Mouse (Mus musculus): ENCODE measurements around the gene Zmynd15. TPM values are rescaled to one million over a fixed set of nuclear protein-coding genes. Genes with fewer than 3 reads are reported as not detected.

The Zmynd15 gene
- polyA plus RNA-seq, 1 experiment: 8.7 TPM

DNA sequence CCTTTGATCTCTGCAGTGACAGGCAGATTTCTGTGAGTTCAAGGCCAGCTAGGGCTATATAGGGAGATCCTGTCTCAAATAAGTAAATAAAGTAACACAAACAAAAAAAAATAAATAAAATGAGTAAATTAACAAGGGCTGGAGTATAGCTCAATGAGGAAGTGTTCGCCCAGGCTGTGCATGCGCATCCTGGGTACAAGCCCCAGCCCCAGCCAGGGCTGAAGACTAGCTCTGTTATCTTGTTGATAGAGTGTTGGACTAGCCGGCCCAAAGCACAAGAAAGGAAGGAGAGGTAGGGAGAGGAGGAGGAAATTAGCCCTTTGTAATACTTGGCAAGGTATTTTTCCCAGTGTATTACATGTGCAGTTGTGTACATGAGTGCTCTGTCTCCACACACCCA is 15.3 kb upstream of the Zmynd15 start:
- Histone ChIP-seq H3K4me1 (ENCODE audit: control insufficient read depth, insufficient read depth, low read length) (peaks cover 2% of the 10 kb centered on the region; the same call in 1 of the 2 replicates), H3K4me3 (replicated peaks; ENCODE audit: extremely low read depth, low read depth, low read length) (no peak overlapping the region)
- WGBS: 61% methylated on average over 3 of the region's 3 CpGs
- no peak for TF ChIP-seq CTCF (IDR thresholded peaks at IDR 0.05; ENCODE audit: insufficient read depth, low read length)
- TF ChIP-seq POLR2A (IDR thresholded peaks at IDR 0.05; ENCODE audit: borderline replicate concordance, extremely low read depth, low read depth, low read length): no peak
- DNase-seq: no peak

DNA sequence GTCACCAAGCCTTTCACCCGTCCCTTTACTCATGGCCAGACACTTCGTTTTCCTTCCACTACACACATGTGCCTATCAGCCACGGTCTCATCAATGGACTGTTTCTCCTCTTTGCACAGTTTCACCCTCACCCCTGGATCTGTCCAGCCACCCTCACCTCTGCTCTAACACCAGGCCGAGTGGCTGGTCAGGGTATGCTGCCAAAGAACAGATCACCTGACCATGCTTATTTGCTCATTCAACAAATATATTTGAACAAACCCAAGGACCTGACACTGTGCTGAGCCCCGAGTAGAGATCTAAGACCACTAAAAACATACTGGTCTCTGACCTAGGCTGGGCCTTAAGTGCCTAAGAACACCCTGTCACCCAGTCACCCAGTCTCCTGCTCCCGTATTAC is 14.6 kb upstream of the Zmynd15 start:
- no peak for DNase-seq

DNA sequence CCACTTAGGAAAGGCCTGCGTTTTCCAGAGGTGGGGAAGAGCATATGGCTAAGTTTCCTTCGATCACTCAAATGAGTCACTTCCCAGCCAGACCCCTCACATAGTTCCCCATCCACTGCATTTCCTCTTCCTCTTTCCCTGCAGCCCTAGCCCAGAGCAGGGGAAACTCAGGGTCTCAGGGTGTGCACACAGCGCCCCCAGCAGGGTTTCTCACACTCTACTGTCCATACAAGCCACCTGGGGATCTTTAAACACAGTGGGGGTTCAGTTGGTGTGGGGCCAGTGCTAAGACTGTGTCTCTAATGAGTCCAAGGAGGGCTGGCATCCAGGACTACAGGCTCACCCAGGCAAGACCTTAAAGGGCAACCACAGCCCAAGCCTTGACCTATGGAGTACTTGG is 12.5 kb upstream of the Zmynd15 start:
- Histone ChIP-seq H3K4me3 (replicated peaks; ENCODE audit: extremely low read depth, low read depth, low read length) (no peak overlapping the region), H3K4me1 (ENCODE audit: control insufficient read depth, insufficient read depth, low read length) (0 out of 2 replicates have a peak, but pooled peaks cover 2% of the 10 kb centered on the region)
- no peak for DNase-seq
- no peak for TF ChIP-seq CTCF (IDR thresholded peaks at IDR 0.05; ENCODE audit: insufficient read depth, low read length)
- no peak for TF ChIP-seq POLR2A (IDR thresholded peaks at IDR 0.05; ENCODE audit: borderline replicate concordance, extremely low read depth, low read depth, low read length)
- 29% methylated on average over 3 of the region's 3 CpGs for WGBS

More for the DNA sequence above, 14.6 kb upstream of the Zmynd15 start:
- no peak for TF ChIP-seq CTCF (IDR thresholded peaks at IDR 0.05; ENCODE audit: insufficient read depth, low read length)
- TF ChIP-seq POLR2A (IDR thresholded peaks at IDR 0.05; ENCODE audit: borderline replicate concordance, extremely low read depth, low read depth, low read length): no peak
- 60% methylated on average over 6 of the region's 6 CpGs for WGBS
- Histone ChIP-seq H3K4me1 (ENCODE audit: control insufficient read depth, insufficient read depth, low read length) (peaks cover 2% of the 10 kb centered on the region; the same call in 1 of the 2 replicates), H3K4me3 (replicated peaks; ENCODE audit: extremely low read depth, low read depth, low read length) (no peak overlapping the region)

DNA sequence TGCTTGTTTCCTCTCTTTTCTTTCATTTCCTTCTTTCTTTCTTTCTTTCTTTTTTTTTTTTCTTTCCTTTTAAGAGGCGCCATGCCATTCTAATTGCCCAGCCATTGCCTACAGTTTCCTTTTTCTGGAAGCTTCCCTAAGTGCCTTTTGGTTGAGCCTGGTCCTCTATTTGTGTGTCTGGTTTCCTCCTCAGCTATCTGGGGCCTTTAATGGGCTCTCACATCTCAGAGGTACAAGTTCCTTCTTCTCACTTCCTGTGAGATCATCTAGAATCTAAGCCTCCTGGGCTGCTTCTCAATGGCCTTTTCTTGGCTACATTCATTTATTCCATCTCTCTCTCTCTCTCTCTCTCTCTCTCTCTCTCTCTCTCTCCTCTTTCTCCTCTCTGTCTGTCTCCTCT is 11.9 kb upstream of the Zmynd15 start:
- Histone ChIP-seq H3K4me1 (ENCODE audit: control insufficient read depth, insufficient read depth, low read length) (0 out of 2 replicates have a peak, but pooled peaks cover 2% of the 10 kb centered on the region), H3K4me3 (replicated peaks; ENCODE audit: extremely low read depth, low read depth, low read length) (no peak overlapping the region)
- TF ChIP-seq POLR2A (IDR thresholded peaks at IDR 0.05; ENCODE audit: borderline replicate concordance, extremely low read depth, low read depth, low read length) (no peak), CTCF (IDR thresholded peaks at IDR 0.05; ENCODE audit: insufficient read depth, low read length) (no peak)
- WGBS: 61% methylated on average over 1 of the region's 1 CpGs
- no peak for DNase-seq

DNA sequence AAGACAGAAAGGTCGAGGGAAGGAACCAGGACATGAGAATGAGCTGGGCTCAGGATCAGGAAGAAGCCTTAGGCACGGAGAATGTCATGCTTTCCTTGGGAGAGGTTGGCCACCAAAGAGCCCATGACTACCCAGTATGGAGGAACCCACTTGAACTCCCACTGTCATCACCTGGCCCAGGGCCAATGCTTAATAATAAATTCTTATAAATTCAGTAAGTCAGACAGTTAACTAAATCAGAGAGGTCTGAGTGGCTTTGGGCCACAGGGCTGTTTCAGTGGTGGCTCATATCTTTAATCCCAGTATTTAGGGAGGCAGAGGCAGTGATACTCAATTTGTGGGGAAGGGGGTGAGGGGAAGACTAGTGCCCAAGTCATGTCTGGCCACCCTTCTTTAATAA is 8.3 kb upstream of the Zmynd15 start:
- no peaks in the 10 kb centered on the region for H3K4me1 ChIP-seq (ENCODE audit: control insufficient read depth, insufficient read depth, low read length)
- 79% methylated on average over 2 of the region's 2 CpGs for WGBS
- TF ChIP-seq CTCF (IDR thresholded peaks at IDR 0.05; ENCODE audit: insufficient read depth, low read length) (no peak), POLR2A (IDR thresholded peaks at IDR 0.05; ENCODE audit: borderline replicate concordance, extremely low read depth, low read depth, low read length) (no peak)
- no peak for DNase-seq
- H3K4me3 ChIP-seq (replicated peaks; ENCODE audit: extremely low read depth, low read depth, low read length): no peak overlapping the region

DNA sequence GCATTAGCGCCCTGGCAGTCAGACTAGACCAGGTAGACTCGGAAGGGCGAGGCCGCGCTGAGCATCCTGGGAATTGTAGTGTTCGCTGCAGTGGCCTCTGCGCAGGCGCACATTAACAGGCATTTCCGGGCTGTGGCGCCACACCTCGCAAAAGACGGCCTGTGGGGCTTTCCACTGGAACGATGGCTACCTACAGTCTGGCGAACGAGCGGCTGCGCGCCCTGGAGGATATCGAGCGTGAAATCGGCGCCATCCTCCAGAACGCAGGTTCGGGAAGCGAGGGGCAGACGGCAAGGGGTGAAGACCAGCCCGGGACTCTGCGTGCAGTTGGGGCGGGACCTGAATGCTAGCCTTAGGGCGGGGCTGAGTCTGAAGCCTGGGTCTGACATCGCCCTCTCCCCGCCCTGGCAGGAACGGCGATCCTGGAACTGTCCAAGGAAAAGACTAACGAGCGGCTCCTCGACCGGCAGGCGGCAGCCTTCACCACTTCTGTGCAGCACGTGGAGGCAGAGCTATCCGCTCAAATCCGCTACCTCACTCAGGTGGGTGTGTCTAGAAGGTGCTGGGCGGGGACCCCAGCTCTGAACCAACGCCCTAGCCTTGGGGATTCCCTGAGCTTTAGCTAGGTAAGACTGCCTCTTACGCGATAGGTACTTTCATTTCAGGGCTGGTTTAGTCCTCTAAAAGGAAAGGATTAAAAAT is 7.3 kb upstream of the Zmynd15 start, which contains the start of gene Med11:
Med11 (plus strand) TSS at position 123 of the 702 bp plus-strand sequence.
- under 1% methylated on average over 46 of the region's 46 CpGs for WGBS
- TF ChIP-seq CTCF (IDR thresholded peaks at IDR 0.05; ENCODE audit: insufficient read depth, low read length) (peak; percentile 83), POLR2A (IDR thresholded peaks at IDR 0.05; ENCODE audit: borderline replicate concordance, extremely low read depth, low read depth, low read length) (peak; percentile 88; the same call in 1 of the 2 replicates)
- Histone ChIP-seq H3K4me3 (replicated peaks; ENCODE audit: extremely low read depth, low read depth, low read length) (peak within 1 kb of the TSS; percentile 87), H3K4me1 (ENCODE audit: control insufficient read depth, insufficient read depth, low read length) (no peaks in the 10 kb centered on the region)
- peak; percentile 97 for DNase-seq

DNA sequence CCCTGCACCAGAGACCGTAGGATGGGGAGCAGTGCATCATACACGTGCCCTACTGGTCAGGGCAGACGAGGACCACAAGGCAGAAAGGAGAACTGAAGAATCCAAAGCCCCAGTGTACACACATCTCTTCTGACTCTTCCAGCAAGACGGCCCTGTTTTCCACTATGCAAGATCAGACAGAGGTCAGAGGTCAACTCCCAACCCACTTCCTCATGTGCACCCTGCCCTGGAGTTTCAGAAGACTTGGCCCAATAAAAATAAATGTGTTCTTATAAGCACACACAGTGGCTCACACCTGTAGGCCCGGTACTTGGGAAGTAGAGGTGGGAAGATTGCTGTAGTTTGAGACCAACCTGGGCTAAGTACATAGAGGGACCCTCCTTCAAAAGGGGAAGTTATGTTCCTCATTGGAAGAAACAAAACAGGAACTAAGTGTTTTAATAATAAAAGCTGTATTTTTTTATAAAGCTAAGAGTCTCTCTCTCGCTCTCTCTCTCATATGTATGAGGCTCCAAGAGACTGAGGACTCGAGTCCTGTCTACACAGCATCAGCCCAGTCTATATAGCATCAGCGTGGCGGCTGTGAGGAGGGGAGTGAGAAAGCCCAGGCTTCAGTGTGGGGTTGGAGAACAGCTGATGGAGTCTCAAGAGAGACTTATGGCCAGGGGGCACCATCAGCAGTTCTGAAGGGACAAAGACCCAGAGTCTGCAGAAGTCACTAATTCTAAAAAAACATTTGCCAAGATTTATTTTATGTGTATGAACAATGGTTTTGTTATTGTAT is 5.8 kb upstream of the Zmynd15 start:
- DNase-seq: no peak
- TF ChIP-seq POLR2A (IDR thresholded peaks at IDR 0.05; ENCODE audit: borderline replicate concordance, extremely low read depth, low read depth, low read length) (no peak), CTCF (IDR thresholded peaks at IDR 0.05; ENCODE audit: insufficient read depth, low read length) (no peak)
- Histone ChIP-seq H3K4me1 (ENCODE audit: control insufficient read depth, insufficient read depth, low read length) (peaks cover under 1% of the 10 kb centered on the region), H3K4me3 (replicated peaks; ENCODE audit: extremely low read depth, low read depth, low read length) (no peak overlapping the region)
- 72% methylated on average over 9 of the region's 9 CpGs for WGBS

DNA sequence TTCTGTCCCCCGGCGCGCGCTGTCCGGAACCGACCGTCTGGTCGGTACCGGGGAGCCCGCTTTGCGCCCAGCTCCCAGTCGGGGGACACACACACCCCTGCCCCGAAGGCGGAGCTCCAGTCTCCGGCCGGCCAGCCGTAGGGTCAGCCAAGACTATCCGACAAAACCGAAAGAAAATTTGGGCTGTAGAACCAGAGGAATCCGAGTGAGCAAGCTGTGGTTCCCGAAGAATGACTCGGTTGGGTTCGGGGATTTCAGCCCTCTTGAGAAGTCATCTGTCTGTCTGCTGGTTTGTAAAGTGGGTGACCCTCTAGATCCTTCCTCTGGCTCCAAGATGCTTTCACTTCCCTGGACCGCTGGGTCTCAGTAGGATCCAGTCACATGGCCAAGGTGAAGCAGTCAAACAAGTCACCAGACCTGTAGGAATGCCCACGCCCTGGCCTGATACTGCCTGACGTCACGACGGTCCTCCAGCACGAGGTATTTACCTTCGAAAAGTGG is 418 bp downstream of the Zmynd15 start, which contains the start of gene Cxcl16:
Cxcl16 (minus strand) TSS at position 384 of the 501 bp plus-strand sequence.
- DNase-seq: peak; percentile 71
- 7% methylated on average over 30 of the region's 30 CpGs for WGBS
- H3K4me1 ChIP-seq (ENCODE audit: control insufficient read depth, insufficient read depth, low read length): peaks cover 4% of the 10 kb centered on the region

DNA sequence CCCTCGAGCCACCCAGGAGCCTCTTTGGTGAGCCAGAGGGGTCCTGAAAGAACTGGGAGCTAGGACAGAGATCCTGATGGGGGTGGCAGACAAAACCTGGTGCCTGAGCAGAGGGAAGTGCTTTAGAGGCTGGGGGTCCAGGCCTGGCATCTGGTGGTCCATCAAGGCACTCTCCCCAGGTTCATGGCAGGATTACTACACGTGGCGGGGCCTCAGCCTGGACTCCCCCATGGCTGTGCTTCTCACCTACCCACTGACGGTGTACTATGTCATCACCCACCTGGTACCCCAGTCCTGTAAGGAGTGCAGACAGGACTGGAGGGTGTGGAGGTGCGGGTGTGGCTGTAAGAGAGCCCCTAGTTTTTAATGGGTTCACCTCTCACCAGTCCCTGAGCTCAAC is 4.7 kb downstream of the Zmynd15 start:
- TF ChIP-seq CTCF (IDR thresholded peaks at IDR 0.05; ENCODE audit: insufficient read depth, low read length) (no peak), POLR2A (IDR thresholded peaks at IDR 0.05; ENCODE audit: borderline replicate concordance, extremely low read depth, low read depth, low read length) (no peak)
- Histone ChIP-seq H3K4me1 (ENCODE audit: control insufficient read depth, insufficient read depth, low read length) (peaks cover 9% of the 10 kb centered on the region), H3K4me3 (replicated peaks; ENCODE audit: extremely low read depth, low read depth, low read length) (no peak overlapping the region)
- no peak for DNase-seq
- 94% methylated on average over 5 of the region's 5 CpGs for WGBS

More for the DNA sequence above, 418 bp downstream of the Zmynd15 start, which contains the start of gene Cxcl16:
- peak within 1 kb of the TSS; percentile 86 for H3K4me3 ChIP-seq (replicated peaks; ENCODE audit: extremely low read depth, low read depth, low read length)
- TF ChIP-seq CTCF (IDR thresholded peaks at IDR 0.05; ENCODE audit: insufficient read depth, low read length) (no peak), POLR2A (IDR thresholded peaks at IDR 0.05; ENCODE audit: borderline replicate concordance, extremely low read depth, low read depth, low read length) (peak; percentile 72; the same call in 1 of the 2 replicates)

All from lung, adult 2 months (tissue).